Mouse (Mus musculus) cortical plate, adult 2 months (tissue): ENCODE data around the gene Fkbp10.

Experiments used
- CTCF ChIP-seq: fragments of 200-500 bp; IDR thresholded peaks from 2 replicates; pipeline ENCODE4 v1.5.1; 2011; ENCODE audit warnings: mild to moderate bottlenecking, control low read depth, low read length; ENCODE audit not compliant: insufficient read depth; ENCODE audit errors: extremely low read depth
- POLR2A ChIP-seq: fragments of 200-500 bp; IDR thresholded peaks from 2 replicates; pipeline ENCODE4 v1.6.1; 2011; ENCODE audit warnings: mild to moderate bottlenecking, low read length, control low read depth; ENCODE audit not compliant: insufficient read depth; ENCODE audit errors: extremely low read depth

DNA sequence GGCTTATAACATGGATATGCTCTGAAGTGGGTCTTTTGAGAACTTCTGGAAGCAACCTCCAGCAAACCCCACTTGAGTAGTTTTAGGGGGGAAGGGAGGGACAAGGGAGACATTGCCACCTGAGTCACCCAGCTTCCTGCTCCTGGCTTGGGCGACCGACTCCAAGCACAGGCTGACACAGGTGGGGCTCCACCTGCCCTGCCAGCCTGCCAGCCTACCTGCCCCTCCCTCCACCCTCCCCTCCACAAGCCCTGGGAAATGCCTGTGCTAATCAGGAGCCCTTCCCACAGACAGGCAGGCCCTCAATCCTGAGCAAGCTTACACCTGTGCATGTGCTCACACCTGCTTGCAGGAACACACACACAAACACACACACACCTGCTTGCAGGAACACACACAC is 12.8 kb upstream of the Fkbp10 start:
- TF ChIP-seq CTCF (no peak), POLR2A (no peak)
